Mouse (Mus musculus): ENCODE measurements around the gene Ppp1r13b. TPM values are rescaled to one million over a fixed set of nuclear protein-coding genes. Genes with fewer than 3 reads are reported as not detected.

The Ppp1r13b gene
- total RNA-seq (2023), result 1 to 10 TPM; 2.1 to 2.3 TPM

DNA sequence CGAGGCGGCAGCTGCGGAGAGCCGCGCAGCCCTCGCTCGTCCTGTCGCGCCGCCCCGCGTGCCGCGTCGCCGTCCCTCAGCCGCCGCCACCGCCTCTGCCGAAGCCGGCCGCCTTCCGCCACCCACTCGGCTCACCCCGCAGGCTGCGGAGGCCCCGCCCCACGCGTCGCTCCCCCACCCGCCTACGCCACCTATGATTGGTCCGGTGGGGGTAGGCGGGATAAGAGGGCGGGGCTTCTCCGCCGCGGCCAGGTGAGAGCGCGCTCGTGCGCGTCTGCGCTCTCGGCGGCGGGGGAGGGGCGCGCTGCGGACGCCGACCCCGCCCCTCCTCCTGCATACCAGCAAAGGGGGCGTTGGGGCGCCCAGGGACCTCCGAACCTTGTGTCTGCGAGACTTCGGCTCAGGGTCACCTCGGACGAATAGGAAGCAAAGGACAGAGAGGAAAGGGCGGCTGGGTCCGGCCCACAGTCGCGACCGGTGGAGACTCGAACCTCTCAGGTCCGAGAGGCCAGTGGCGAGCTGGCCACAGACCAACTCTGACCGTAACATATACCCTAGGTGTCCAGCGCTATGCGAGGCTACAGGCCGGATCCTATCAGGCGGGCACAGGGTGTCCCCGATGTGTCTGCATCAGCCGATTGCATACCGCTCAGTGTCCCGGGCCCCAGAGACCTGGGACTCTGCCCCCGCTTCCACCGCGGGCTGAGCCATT lies at the start of gene Ppp1r13b:
TSS of gene Ppp1r13b (minus strand) at position 141 of the 712 bp plus-strand sequence.

DNA sequence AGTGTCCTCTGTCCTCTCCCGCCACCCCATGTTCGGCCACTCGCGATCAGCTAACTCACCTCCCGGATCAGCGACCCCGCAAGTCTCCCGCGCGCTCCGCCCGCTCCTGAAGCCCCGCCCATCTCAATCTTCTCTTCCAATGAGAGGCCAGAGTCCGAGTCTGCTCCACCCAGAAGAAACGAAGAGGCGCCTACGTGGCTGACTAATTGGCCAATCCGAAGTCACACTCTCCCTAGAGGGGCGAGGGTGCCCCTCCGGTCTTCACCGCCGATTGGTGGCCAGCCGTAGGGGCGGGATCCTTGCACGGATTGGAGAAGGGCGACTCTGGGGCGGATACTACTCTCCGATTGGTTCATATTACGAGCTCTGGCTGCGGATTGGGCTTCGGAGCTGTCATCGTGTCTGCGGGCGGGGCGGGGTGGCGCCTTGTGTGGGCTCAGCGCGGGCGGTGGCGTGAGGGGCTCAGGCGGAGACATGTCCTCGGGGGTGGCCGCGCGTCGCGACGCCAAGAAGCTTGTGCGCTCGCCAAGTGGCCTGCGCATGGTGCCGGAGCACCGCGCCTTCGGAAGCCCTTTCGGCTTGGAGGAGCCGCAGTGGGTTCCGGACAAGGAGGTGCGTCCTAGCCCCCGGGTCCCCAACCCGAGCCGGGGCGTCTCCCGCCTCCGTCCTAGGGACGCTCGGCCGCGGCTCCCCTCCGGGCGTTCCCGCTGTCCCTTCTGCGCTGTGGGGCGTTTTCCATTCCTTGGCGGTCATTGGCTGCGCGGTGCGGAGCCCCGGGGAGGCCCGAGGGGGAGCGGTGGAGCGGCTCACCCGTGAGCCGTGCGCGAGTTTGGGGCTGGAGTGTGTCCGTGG lies 93.9 kb downstream of the Ppp1r13b start, which contains the start of the genes Xrcc3 and Zfyve21:
TSS of gene Xrcc3 (minus strand) at position 108 of the 852 bp plus-strand sequence.
TSS of gene Zfyve21 (plus strand) at position 405 of the 852 bp plus-strand sequence.

Other genes with a start within 250 kb of the Ppp1r13b start
- gene Ckb, start 235.8 kb downstream of the Ppp1r13b start, total RNA-seq (2023), result 1 to 10 TPM; 3.1 to 5.9 TPM
- 1 to 10 TPM; 2.7 to 4.6 TPM for gene Trmt61a, start 230.0 kb downstream of the Ppp1r13b start, total RNA-seq (2023)
- 1 to 10 TPM; 7.9 to 9.7 TPM for gene Bag5, start 194.9 kb downstream of the Ppp1r13b start, total RNA-seq (2023)
- gene Apopt1, start 194.8 kb downstream of the Ppp1r13b start, total RNA-seq (2023), result 10 to 100 TPM; 13.2 to 16.8 TPM
- 10 to 100 TPM; 47.0 to 50.7 TPM for gene Klc1, start 149.3 kb downstream of the Ppp1r13b start, total RNA-seq (2023)
- 1 to 10 TPM; 3.4 to 5.9 TPM for gene Xrcc3, start 94.2 kb downstream of the Ppp1r13b start, total RNA-seq (2023)
- gene Zfyve21, start 93.9 kb downstream of the Ppp1r13b start, total RNA-seq (2023), result 1 to 10 TPM; 1.8 to 5.1 TPM
- 100 to 1,000 TPM; 151 to 165 TPM for gene Atp5mpl, start 58.9 kb upstream of the Ppp1r13b start, total RNA-seq (2023)
- gene Tdrd9, start 63.4 kb upstream of the Ppp1r13b start, total RNA-seq (2023), result under 1 TPM in 1 of 2 experiments, not detected in 1; 0.29 TPM
- not detected for gene Rd3l, start 73.2 kb upstream of the Ppp1r13b start, total RNA-seq (2023)
- gene Aspg, start 198.6 kb upstream of the Ppp1r13b start, total RNA-seq (2023), result under 1 TPM; 0.42 to 0.44 TPM
- not detected for gene Kif26a, start 238.1 kb upstream of the Ppp1r13b start, total RNA-seq (2023)

All from neutrophil, adult 59 days (primary cell).